Mouse (Mus musculus): Measurements from ENCODE around the gene Dppa4. TPM values are rescaled to one million over a fixed set of nuclear protein-coding genes. Genes with fewer than 3 reads are reported as not detected.

The Dppa4 gene
- not detected in 2 replicates for polyA plus RNA-seq (2014; fragmentation: Nextera tagmentation; extraction: Ambion mirVana)

GRCm38 (mm10) chr16:48283517-48283916 is at the start of gene Dppa4:
TSS of gene Dppa4 (plus strand) at chr16:48283733.
- no peaks in the 10 kb centered on the region for H3K27me3 ChIP-seq (ENCODE audit: control insufficient read depth, insufficient read depth, low read length)
- DNase-seq (no peak), ATAC-seq (ENCODE audit: low FRiP score, low TSS enrichment) (no peak)
- no peaks in the 10 kb centered on the region for H3K9me3 ChIP-seq (ENCODE audit: control insufficient read depth, low read length)
- H3K36me3 ChIP-seq (ENCODE audit: control insufficient read depth, insufficient read depth, low read length) = no peaks in the 10 kb centered on the region
- 84% methylated on average over 4 of the region's 4 CpGs for WGBS
- H3K4me2 ChIP-seq (ENCODE audit: low read length) = no peak within 1 kb of the TSS
- no peaks in the 10 kb centered on the region for H3K4me1 ChIP-seq (ENCODE audit: control insufficient read depth, insufficient read depth, low read length)
- no peak within 1 kb of the TSS for H3K4me3 ChIP-seq (replicated peaks; ENCODE audit: low read depth, low read length)
- no peak within 1 kb of the TSS for H3K27ac ChIP-seq (replicated peaks; ENCODE audit: low read depth, low read length)
- H3K9ac ChIP-seq (replicated peaks; ENCODE audit: low read length) = no peak within 1 kb of the TSS

GRCm38 (mm10) chr16:48234999-48235398 is 48.5 kb upstream of the Dppa4 start:
- no peaks in the 10 kb centered on the region for H3K4me1 ChIP-seq (ENCODE audit: control insufficient read depth, insufficient read depth, low read length)
- no peak overlapping the region for H3K4me2 ChIP-seq (ENCODE audit: low read length)
- H3K9me3 ChIP-seq (ENCODE audit: control insufficient read depth, low read length) = no peaks in the 10 kb centered on the region
- H3K9ac ChIP-seq (replicated peaks; ENCODE audit: low read length) = no peak overlapping the region
- no peak overlapping the region for H3K27ac ChIP-seq (replicated peaks; ENCODE audit: low read depth, low read length)
- WGBS = 74% methylated on average over 1 of the region's 1 CpGs
- ATAC-seq (ENCODE audit: low FRiP score, low TSS enrichment) (no peak), DNase-seq (no peak)
- H3K4me3 ChIP-seq (replicated peaks; ENCODE audit: low read depth, low read length) = no peak overlapping the region
- no peaks in the 10 kb centered on the region for H3K27me3 ChIP-seq (ENCODE audit: control insufficient read depth, insufficient read depth, low read length)
- H3K36me3 ChIP-seq (ENCODE audit: control insufficient read depth, insufficient read depth, low read length) = no peaks in the 10 kb centered on the region

GRCm38 (mm10) chr16:48237676-48238075 is 45.9 kb upstream of the Dppa4 start:
- H3K27ac ChIP-seq (replicated peaks; ENCODE audit: low read depth, low read length) = no peak overlapping the region
- WGBS = 91% methylated on average over 7 of the region's 7 CpGs
- DNase-seq (no peak), ATAC-seq (ENCODE audit: low FRiP score, low TSS enrichment) (no peak)
- no peaks in the 10 kb centered on the region for H3K9me3 ChIP-seq (ENCODE audit: control insufficient read depth, low read length)
- H3K9ac ChIP-seq (replicated peaks; ENCODE audit: low read length) = no peak overlapping the region
- no peaks in the 10 kb centered on the region for H3K4me1 ChIP-seq (ENCODE audit: control insufficient read depth, insufficient read depth, low read length)
- no peaks in the 10 kb centered on the region for H3K27me3 ChIP-seq (ENCODE audit: control insufficient read depth, insufficient read depth, low read length)
- no peak overlapping the region for H3K4me2 ChIP-seq (ENCODE audit: low read length)
- H3K36me3 ChIP-seq (ENCODE audit: control insufficient read depth, insufficient read depth, low read length) = no peaks in the 10 kb centered on the region
- H3K4me3 ChIP-seq (replicated peaks; ENCODE audit: low read depth, low read length) = no peak overlapping the region

DNA sequence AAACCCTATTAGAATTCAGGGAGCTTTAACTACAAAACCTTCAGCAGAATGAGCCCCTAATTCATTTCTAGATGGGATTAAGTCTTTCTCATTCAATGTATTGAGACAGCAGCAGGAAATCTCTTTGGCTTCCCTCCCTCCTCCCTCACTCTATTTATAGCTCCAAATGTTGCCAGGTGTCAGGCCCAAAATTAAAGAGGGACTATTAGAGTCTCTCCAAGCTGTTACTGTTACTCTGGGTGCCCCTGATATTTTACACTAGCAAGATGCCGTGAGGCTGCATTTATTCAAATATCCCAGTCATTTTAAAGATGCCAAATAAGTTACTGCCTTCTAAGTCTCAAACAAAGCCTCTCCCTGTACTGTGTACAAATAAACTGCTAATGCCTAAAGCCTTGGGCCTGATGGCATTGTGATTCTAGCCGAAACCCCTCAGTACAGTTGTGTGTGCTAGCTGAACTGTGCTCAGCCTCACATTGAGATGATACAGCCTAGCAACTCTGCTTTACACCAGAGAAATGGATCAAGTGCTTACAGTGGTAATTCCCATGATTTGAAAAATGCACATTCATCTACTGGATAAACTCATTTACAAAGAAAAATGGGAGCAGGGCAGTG is 36.4 kb upstream of the Dppa4 start:
- Histone ChIP-seq H3K27me3 (ENCODE audit: control insufficient read depth, insufficient read depth, low read length) (no peaks in the 10 kb centered on the region), H3K9ac (replicated peaks; ENCODE audit: low read length) (no peak overlapping the region), H3K4me3 (replicated peaks; ENCODE audit: low read depth, low read length) (no peak overlapping the region), H3K9me3 (ENCODE audit: control insufficient read depth, low read length) (no peaks in the 10 kb centered on the region), H3K4me2 (ENCODE audit: low read length) (no peak overlapping the region), H3K27ac (replicated peaks; ENCODE audit: low read depth, low read length) (no peak overlapping the region), H3K4me1 (ENCODE audit: control insufficient read depth, insufficient read depth, low read length) (no peaks in the 10 kb centered on the region), H3K36me3 (ENCODE audit: control insufficient read depth, insufficient read depth, low read length) (no peaks in the 10 kb centered on the region)
- 73% methylated on average over 2 of the region's 2 CpGs for WGBS
- DNase-seq (peak; percentile 21), ATAC-seq (ENCODE audit: low FRiP score, low TSS enrichment) (no peak)

- Histone ChIP-seq H3K36me3 (ENCODE audit: control insufficient read depth, insufficient read depth, low read length) (no peaks in the 10 kb centered on the region), H3K9ac (replicated peaks; ENCODE audit: low read length) (no peak overlapping the region), H3K27me3 (ENCODE audit: control insufficient read depth, insufficient read depth, low read length) (no peaks in the 10 kb centered on the region), H3K9me3 (ENCODE audit: control insufficient read depth, low read length) (no peaks in the 10 kb centered on the region), H3K4me3 (replicated peaks; ENCODE audit: low read depth, low read length) (no peak overlapping the region), H3K27ac (replicated peaks; ENCODE audit: low read depth, low read length) (no peak overlapping the region), H3K4me1 (ENCODE audit: control insufficient read depth, insufficient read depth, low read length) (no peaks in the 10 kb centered on the region), H3K4me2 (ENCODE audit: low read length) (no peak overlapping the region)
- DNase-seq (no peak), ATAC-seq (ENCODE audit: low FRiP score, low TSS enrichment) (no peak)
- 77% methylated on average over 4 of the region's 4 CpGs for WGBS
Measured at GRCm38 (mm10) chr16:48252824-48253223, 30.7 kb upstream of the Dppa4 start.

- Histone ChIP-seq H3K4me3 (replicated peaks; ENCODE audit: low read depth, low read length) (no peak overlapping the region), H3K4me2 (ENCODE audit: low read length) (no peak overlapping the region), H3K36me3 (ENCODE audit: control insufficient read depth, insufficient read depth, low read length) (no peaks in the 10 kb centered on the region), H3K27ac (replicated peaks; ENCODE audit: low read depth, low read length) (no peak overlapping the region), H3K9ac (replicated peaks; ENCODE audit: low read length) (no peak overlapping the region), H3K4me1 (ENCODE audit: control insufficient read depth, insufficient read depth, low read length) (no peaks in the 10 kb centered on the region), H3K27me3 (ENCODE audit: control insufficient read depth, insufficient read depth, low read length) (no peaks in the 10 kb centered on the region), H3K9me3 (ENCODE audit: control insufficient read depth, low read length) (no peaks in the 10 kb centered on the region)
- no peak for ATAC-seq (ENCODE audit: low FRiP score, low TSS enrichment)
- 97% methylated on average over 5 of the region's 5 CpGs for WGBS
- no peak for DNase-seq
Measured at GRCm38 (mm10) chr16:48254584-48254983, 28.9 kb upstream of the Dppa4 start.

GRCm38 (mm10) chr16:48259519-48259918 is 24.0 kb upstream of the Dppa4 start:
- ATAC-seq (ENCODE audit: low FRiP score, low TSS enrichment) (no peak), DNase-seq (no peak)
- H3K9me3 ChIP-seq (ENCODE audit: control insufficient read depth, low read length) = no peaks in the 10 kb centered on the region
- H3K27ac ChIP-seq (replicated peaks; ENCODE audit: low read depth, low read length) = no peak overlapping the region
- no peak overlapping the region for H3K4me2 ChIP-seq (ENCODE audit: low read length)
- H3K36me3 ChIP-seq (ENCODE audit: control insufficient read depth, insufficient read depth, low read length) = no peaks in the 10 kb centered on the region
- H3K4me1 ChIP-seq (ENCODE audit: control insufficient read depth, insufficient read depth, low read length) = no peaks in the 10 kb centered on the region
- 95% methylated on average over 4 of the region's 4 CpGs for WGBS
- no peaks in the 10 kb centered on the region for H3K27me3 ChIP-seq (ENCODE audit: control insufficient read depth, insufficient read depth, low read length)
- no peak overlapping the region for H3K9ac ChIP-seq (replicated peaks; ENCODE audit: low read length)
- H3K4me3 ChIP-seq (replicated peaks; ENCODE audit: low read depth, low read length) = no peak overlapping the region

DNA sequence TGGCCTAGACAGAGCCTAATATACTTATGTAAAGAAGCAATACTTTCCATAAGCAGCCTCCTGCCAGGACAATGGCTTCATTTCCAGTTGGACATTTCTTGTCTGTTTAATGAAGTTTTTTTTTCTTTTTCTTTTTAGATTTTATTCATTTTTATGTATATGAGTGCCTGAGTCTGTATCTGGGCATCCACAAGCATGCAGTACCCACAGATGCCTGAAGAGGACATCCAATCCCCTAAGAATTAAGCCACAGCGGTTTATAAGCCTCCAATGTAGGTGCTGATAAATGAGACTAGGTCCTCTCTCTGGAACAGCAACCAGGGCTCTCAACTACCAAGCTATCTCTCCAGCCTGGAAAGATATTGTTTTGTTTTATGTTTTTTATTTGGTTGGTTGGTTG is 20.6 kb upstream of the Dppa4 start:
- no peaks in the 10 kb centered on the region for H3K9me3 ChIP-seq (ENCODE audit: control insufficient read depth, low read length)
- H3K27me3 ChIP-seq (ENCODE audit: control insufficient read depth, insufficient read depth, low read length) = no peaks in the 10 kb centered on the region
- no peaks in the 10 kb centered on the region for H3K36me3 ChIP-seq (ENCODE audit: control insufficient read depth, insufficient read depth, low read length)
- no peak overlapping the region for H3K4me3 ChIP-seq (replicated peaks; ENCODE audit: low read depth, low read length)
- H3K9ac ChIP-seq (replicated peaks; ENCODE audit: low read length) = no peak overlapping the region
- H3K27ac ChIP-seq (replicated peaks; ENCODE audit: low read depth, low read length) = no peak overlapping the region
- WGBS = 77% methylated on average over 1 of the region's 1 CpGs
- ATAC-seq (ENCODE audit: low FRiP score, low TSS enrichment) = no peak
- no peak overlapping the region for H3K4me2 ChIP-seq (ENCODE audit: low read length)
- H3K4me1 ChIP-seq (ENCODE audit: control insufficient read depth, insufficient read depth, low read length) = no peaks in the 10 kb centered on the region
- no peak for DNase-seq

DNA sequence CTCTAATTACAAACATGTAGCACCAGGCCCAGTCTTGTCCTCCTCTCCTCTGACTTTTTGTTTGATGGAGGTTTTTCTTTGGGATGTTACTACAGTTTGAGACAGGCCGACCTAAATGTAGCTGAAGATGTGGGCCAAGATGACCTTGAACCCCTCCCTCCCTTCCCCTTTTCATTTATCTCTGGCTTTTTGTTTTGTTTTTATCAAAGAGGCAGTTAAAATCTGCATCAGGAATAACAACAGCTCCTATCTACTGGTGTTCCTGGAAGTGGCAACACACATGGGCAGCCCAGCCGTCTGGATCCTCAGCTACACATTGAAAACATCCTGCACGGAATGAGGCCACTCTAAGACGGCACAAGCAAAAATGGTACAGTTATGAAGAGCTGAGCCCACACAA is 17.7 kb upstream of the Dppa4 start:
- Histone ChIP-seq H3K9ac (replicated peaks; ENCODE audit: low read length) (no peak overlapping the region), H3K9me3 (ENCODE audit: control insufficient read depth, low read length) (no peaks in the 10 kb centered on the region), H3K27me3 (ENCODE audit: control insufficient read depth, insufficient read depth, low read length) (no peaks in the 10 kb centered on the region), H3K36me3 (ENCODE audit: control insufficient read depth, insufficient read depth, low read length) (no peaks in the 10 kb centered on the region), H3K27ac (replicated peaks; ENCODE audit: low read depth, low read length) (no peak overlapping the region), H3K4me1 (ENCODE audit: control insufficient read depth, insufficient read depth, low read length) (no peaks in the 10 kb centered on the region), H3K4me2 (ENCODE audit: low read length) (no peak overlapping the region), H3K4me3 (replicated peaks; ENCODE audit: low read depth, low read length) (no peak overlapping the region)
- WGBS = 86% methylated on average over 4 of the region's 4 CpGs
- ATAC-seq (ENCODE audit: low FRiP score, low TSS enrichment) = no peak
- DNase-seq = no peak

Data from midbrain, embryonic 14.5 days (tissue).